Mouse (Mus musculus): Measurements from ENCODE around the gene I830077J02Rik.
"Not testable (repeated sequence)": the region's sequence is repeated elsewhere in the genome, so short reads cannot be mapped to it uniquely, and the experiment has no call there.

The I830077J02Rik gene

GRCm38 (mm10) chr3:105932240-105933071 lies at the start of gene I830077J02Rik:
Gene I830077J02Rik (minus strand): TSS chr3:105932664.
- no peak for DNase-seq

GRCm38 (mm10) chr3:105974174-105974573 lies 41.7 kb upstream of the I830077J02Rik start:
- DNase-seq: no peak

GRCm38 (mm10) chr3:105973411-105973810 lies 40.9 kb upstream of the I830077J02Rik start, which contains the start of gene Ovgp1:
Gene Ovgp1 (plus strand): TSS chr3:105973711.
- DNase-seq: no peak

- no peak for DNase-seq
Observed at GRCm38 (mm10) chr3:105971831-105972446, 39.5 kb upstream of the I830077J02Rik start.

GRCm38 (mm10) chr3:105960700-105961099 lies 28.2 kb upstream of the I830077J02Rik start:
- DNase-seq: peak; percentile 10 to 31

GRCm38 (mm10) chr3:105959999-105960398 lies 27.5 kb upstream of the I830077J02Rik start, which contains the start of gene Atp5f1:
Gene Atp5f1 (minus strand): TSS chr3:105960099.
- DNase-seq: no peak

GRCm38 (mm10) chr3:105959585-105959984 lies 27.1 kb upstream of the I830077J02Rik start:
- no peak for DNase-seq

GRCm38 (mm10) chr3:105958974-105959580 lies 26.6 kb upstream of the I830077J02Rik start, which contains the start of gene Wdr77:
Gene Wdr77 (plus strand): TSS chr3:105959369.
- DNase-seq: peak; percentile 97 to 98

- no peak for DNase-seq
Observed at GRCm38 (mm10) chr3:105958204-105958603, 25.7 kb upstream of the I830077J02Rik start.

- DNase-seq: no peak
Observed at GRCm38 (mm10) chr3:105957235-105957634, 24.8 kb upstream of the I830077J02Rik start.

- no peak for DNase-seq
Observed at GRCm38 (mm10) chr3:105951348-105951747, 18.9 kb upstream of the I830077J02Rik start.

GRCm38 (mm10) chr3:105936111-105936510 lies 3.6 kb upstream of the I830077J02Rik start:
- DNase-seq: no peak

- peak; percentile 82 to 83 for DNase-seq
Observed at GRCm38 (mm10) chr3:105935033-105935432, 2.6 kb upstream of the I830077J02Rik start.

- DNase-seq: no peak
Observed at GRCm38 (mm10) chr3:105933926-105934325, 1.5 kb upstream of the I830077J02Rik start.

GRCm38 (mm10) chr3:105931095-105931494 lies 1.4 kb downstream of the I830077J02Rik start:
- DNase-seq: no peak

- DNase-seq: no peak
Observed at GRCm38 (mm10) chr3:105929821-105930220, 2.6 kb downstream of the I830077J02Rik start.

- no peak for DNase-seq
Observed at GRCm38 (mm10) chr3:105928781-105929180, 3.7 kb downstream of the I830077J02Rik start.

GRCm38 (mm10) chr3:105928195-105928569 lies 4.3 kb downstream of the I830077J02Rik start:
- DNase-seq: no peak

- DNase-seq: peak in 1 of 2 experiments; percentile 40
Observed at GRCm38 (mm10) chr3:105927561-105928194, 4.8 kb downstream of the I830077J02Rik start.

- DNase-seq: no peak
Observed at GRCm38 (mm10) chr3:105924616-105925015, 7.8 kb downstream of the I830077J02Rik start.

- DNase-seq: no peak
Observed at GRCm38 (mm10) chr3:105921959-105922358, 10.5 kb downstream of the I830077J02Rik start.

- not testable (repeated sequence) for DNase-seq
Observed at GRCm38 (mm10) chr3:105920743-105921142, 11.7 kb downstream of the I830077J02Rik start.

- DNase-seq: no peak
Observed at GRCm38 (mm10) chr3:105918355-105918745, 14.1 kb downstream of the I830077J02Rik start.
